Mouse (Mus musculus): Measurements from ENCODE around the gene Hddc3.

GRCm38 (mm10) chr7:80357156-80357555 is 14.3 kb downstream of the Hddc3 start:
- TF ChIP-seq CTCF (IDR thresholded peaks at IDR 0.05; ENCODE audit: low read depth) (no peak), EP300 (optimal IDR thresholded peaks at IDR 0.05) (no peak)

All from stomach, postnatal 0 days (tissue).